Mouse (Mus musculus) stomach, embryonic 15.5 days (tissue): ENCODE measurements at regions not wholly inside any gene's neighbourhood (a gene's known extent, or its start where the extent isn't known, plus 50 kb on each side); places are given as distances from the start of the nearest gene placed in this dataset.

Source experiments
- ATAC-seq: fragments of 200-750 bp; cut with Nextera tagmentation; 2 replicates; pipeline ENCODE4 v1.8.0; 2017; ENCODE audit warnings: low read depth, moderate number of reproducible peaks, moderate TSS enrichment; ENCODE audit not compliant: insufficient read depth, low FRiP score
- H3K27ac ChIP-seq: fragments of 300-500 bp; sonication (generic); 2 replicates; pipeline ENCODE4 v1.5.1; 2015; ENCODE audit warnings: mild to moderate bottlenecking, inconsistent platforms
- H3K27me3 ChIP-seq: fragments of 300-500 bp; sonication (generic); replicated peaks from 2 replicates; pipeline ENCODE4 v1.6.1; 2015; ENCODE audit warnings: inconsistent platforms
- H3K36me3 ChIP-seq: fragments of 300-500 bp; sonication (generic); 2 replicates; pipeline ENCODE4 v1.6.1; 2015; ENCODE audit warnings: inconsistent platforms
- H3K4me1 ChIP-seq: fragments of 300-500 bp; sonication (generic); 2 replicates; pipeline ENCODE4 v1.6.1; 2015; ENCODE audit warnings: inconsistent platforms
- H3K4me2 ChIP-seq: fragments of 300-500 bp; sonication (generic); 2 replicates; pipeline ENCODE4 v1.6.1; 2015; ENCODE audit warnings: mild to moderate bottlenecking, inconsistent platforms
- H3K4me3 ChIP-seq: fragments of 300-500 bp; sonication (generic); replicated peaks from 2 replicates; pipeline ENCODE4 v1.5.1; 2015; ENCODE audit warnings: inconsistent platforms
- H3K9ac ChIP-seq: fragments of 300-500 bp; sonication (generic); 2 replicates; pipeline ENCODE4 v1.6.1; 2015; ENCODE audit warnings: inconsistent platforms
- H3K9me3 ChIP-seq: fragments of 300-500 bp; sonication (generic); 2 replicates; pipeline ENCODE4 v1.6.1; 2016; ENCODE audit warnings: inconsistent platforms
- WGBS: fragments of 180-500 bp; shearing (Covaris S2); methylation state at CpG from one replicate; pipeline ENCODE4 v1.1.7; 2015; 5-methylcytosine and 5-hydroxymethylcytosine counted together

GRCm38 (mm10) chr16:92961361-92961760, 135.4 kb upstream of the Runx1 start:
- no peaks in the 10 kb centered on the region for H3K36me3 ChIP-seq
- WGBS, result 66% methylated on average over 3 of the region's 3 CpGs
- H3K4me2 ChIP-seq, result no peak overlapping the region
- H3K4me1 ChIP-seq, result no peaks in the 10 kb centered on the region; the same call in 1 of the 2 replicates
- no peak for ATAC-seq
- no peak overlapping the region for H3K9ac ChIP-seq
- no peaks in the 10 kb centered on the region for H3K9me3 ChIP-seq
- H3K4me3 ChIP-seq, result no peak overlapping the region
- H3K27ac ChIP-seq, result no peak overlapping the region
- H3K27me3 ChIP-seq, result no peaks in the 10 kb centered on the region

DNA sequence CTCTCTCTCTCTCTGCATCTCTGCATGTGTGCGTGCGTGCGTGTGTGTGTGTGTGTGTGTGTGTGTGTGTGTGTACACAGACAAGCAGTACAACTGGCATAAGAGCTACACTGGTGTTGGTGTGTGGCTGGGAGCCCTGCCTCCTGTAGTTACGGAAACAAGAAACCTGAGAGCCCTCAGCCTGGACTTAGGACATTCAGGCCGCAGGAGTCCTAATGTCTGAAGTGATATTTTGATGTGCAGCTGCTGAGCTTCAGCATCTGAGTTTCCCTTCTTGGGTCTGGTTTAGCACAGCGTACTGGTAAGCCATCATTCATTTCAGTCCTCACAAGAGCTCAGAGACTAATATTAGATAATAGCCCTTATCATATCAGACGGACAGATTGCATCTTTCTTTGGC, 134.8 kb upstream of the Runx1 start:
- H3K9me3 ChIP-seq, result no peaks in the 10 kb centered on the region
- H3K27ac ChIP-seq, result no peak overlapping the region
- no peak overlapping the region for H3K4me2 ChIP-seq
- WGBS, result 78% methylated on average over 7 of the region's 7 CpGs
- H3K9ac ChIP-seq, result no peak overlapping the region
- H3K4me3 ChIP-seq, result no peak overlapping the region
- no peak for ATAC-seq
- no peaks in the 10 kb centered on the region; the same call in 1 of the 2 replicates for H3K4me1 ChIP-seq
- H3K36me3 ChIP-seq, result no peaks in the 10 kb centered on the region
- H3K27me3 ChIP-seq, result no peaks in the 10 kb centered on the region

DNA sequence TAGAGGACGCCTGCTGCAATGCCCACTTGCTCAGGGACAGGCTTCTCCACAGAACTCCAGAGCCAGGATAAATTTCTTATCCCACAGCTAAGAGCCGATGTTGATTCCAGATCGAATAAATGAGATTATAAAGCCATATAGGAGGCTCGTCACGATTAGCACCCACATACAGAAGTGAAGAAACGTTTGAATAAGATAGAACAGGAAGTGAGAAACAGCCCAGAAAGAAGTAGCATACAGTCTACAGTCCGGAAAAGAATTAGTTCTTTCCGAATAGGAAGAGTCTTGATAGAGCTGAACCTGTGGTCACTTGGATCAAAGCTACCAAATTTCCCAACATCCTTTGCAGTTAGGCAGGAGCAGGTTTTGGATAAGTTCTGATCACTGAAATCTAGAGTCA, 133.0 kb upstream of the Runx1 start:
- H3K36me3 ChIP-seq, result no peaks in the 10 kb centered on the region
- WGBS, result 88% methylated on average over 8 of the region's 8 CpGs
- H3K27ac ChIP-seq, result no peak overlapping the region
- peaks cover 4% of the 10 kb centered on the region for H3K4me1 ChIP-seq
- no peak overlapping the region for H3K4me3 ChIP-seq
- no peaks in the 10 kb centered on the region for H3K9me3 ChIP-seq
- no peaks in the 10 kb centered on the region for H3K27me3 ChIP-seq
- no peak for ATAC-seq
- H3K9ac ChIP-seq, result no peak overlapping the region
- no peak overlapping the region for H3K4me2 ChIP-seq

DNA sequence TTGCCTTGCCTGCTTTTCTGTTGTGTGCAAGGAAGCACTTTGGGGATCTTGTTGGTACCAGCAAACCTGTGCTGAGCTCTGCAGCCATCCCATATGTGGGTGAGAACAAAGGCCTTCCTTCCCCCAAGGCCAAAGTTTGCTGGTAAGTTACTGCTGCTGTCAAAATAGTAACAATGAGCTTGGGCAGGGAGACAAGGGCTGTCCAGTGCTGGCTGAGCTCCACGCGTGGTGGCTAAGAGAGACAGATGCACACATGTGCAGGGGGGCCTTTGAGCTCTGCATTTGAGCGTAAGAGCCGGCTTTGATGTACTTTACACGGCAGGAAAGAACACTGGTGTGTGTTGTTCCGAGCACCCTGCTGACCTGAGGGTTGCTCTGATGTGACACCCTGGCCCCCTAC, 132.2 kb upstream of the Runx1 start:
- Histone ChIP-seq H3K9me3 (no peaks in the 10 kb centered on the region), H3K4me1 (peaks cover 4% of the 10 kb centered on the region), H3K4me3 (no peak overlapping the region), H3K9ac (no peak overlapping the region), H3K27me3 (no peaks in the 10 kb centered on the region), H3K4me2 (no peak overlapping the region), H3K27ac (no peak overlapping the region), H3K36me3 (no peaks in the 10 kb centered on the region)
- WGBS, result 66% methylated on average over 6 of the region's 6 CpGs
- ATAC-seq, result no peak

DNA sequence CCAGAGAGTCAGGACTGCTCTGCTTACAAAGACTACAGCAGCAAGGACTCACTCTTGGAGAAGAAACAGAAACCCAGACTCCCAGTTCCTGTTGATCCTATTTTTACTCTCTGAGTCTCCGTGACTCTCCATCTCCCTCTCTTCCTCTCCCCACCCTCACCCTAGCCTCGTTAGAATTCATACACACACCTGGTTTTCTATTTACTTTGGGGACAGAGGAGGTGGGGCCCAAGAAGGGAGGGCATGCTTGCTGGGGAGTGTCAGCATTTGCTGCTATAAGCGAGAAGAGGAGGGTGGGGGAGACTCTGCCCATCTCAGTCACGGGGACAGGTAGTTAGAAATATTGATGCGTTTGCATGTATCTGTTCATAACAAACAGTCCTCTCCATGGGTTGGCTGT, 129.6 kb upstream of the Runx1 start:
- peak overlapping the region; percentile 23; the same call in 1 of the 2 replicates for H3K27ac ChIP-seq
- 22% methylated on average over 5 of the region's 5 CpGs for WGBS
- no peaks in the 10 kb centered on the region for H3K9me3 ChIP-seq
- no peaks in the 10 kb centered on the region for H3K27me3 ChIP-seq
- no peak overlapping the region for H3K9ac ChIP-seq
- peaks cover 4% of the 10 kb centered on the region for H3K4me1 ChIP-seq
- H3K36me3 ChIP-seq, result no peaks in the 10 kb centered on the region
- H3K4me2 ChIP-seq, result peak overlapping the region; percentile 19; the same call in 1 of the 2 replicates
- H3K4me3 ChIP-seq, result no peak overlapping the region
- peak; percentile 67 for ATAC-seq

DNA sequence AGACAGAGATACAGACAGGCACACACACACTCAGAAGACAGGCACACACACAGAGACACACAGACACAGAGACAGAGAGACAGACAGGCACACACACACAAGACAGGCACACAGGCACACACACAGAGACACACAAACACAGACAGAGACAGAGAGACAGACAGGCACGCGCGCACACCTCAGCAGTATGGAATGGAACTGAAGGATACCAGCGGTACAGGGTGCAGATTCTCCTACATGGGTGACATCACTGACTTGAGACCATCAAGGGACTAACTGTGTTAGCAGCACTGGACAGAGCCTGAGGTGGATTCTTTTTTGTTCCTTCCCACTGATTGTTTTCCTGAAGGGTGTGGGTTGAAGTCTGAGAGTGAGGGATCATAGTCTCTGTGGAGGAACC, 129.1 kb upstream of the Runx1 start:
- peak overlapping the region; percentile 23; the same call in 1 of the 2 replicates for H3K27ac ChIP-seq
- peaks cover 4% of the 10 kb centered on the region for H3K4me1 ChIP-seq
- H3K36me3 ChIP-seq, result no peaks in the 10 kb centered on the region
- H3K9me3 ChIP-seq, result no peaks in the 10 kb centered on the region
- ATAC-seq, result peak; percentile 47
- H3K27me3 ChIP-seq, result no peaks in the 10 kb centered on the region
- no peak overlapping the region for H3K9ac ChIP-seq
- 97% methylated on average over 4 of the region's 4 CpGs for WGBS
- H3K4me2 ChIP-seq, result peak overlapping the region; percentile 19; the same call in 1 of the 2 replicates
- no peak overlapping the region for H3K4me3 ChIP-seq

DNA sequence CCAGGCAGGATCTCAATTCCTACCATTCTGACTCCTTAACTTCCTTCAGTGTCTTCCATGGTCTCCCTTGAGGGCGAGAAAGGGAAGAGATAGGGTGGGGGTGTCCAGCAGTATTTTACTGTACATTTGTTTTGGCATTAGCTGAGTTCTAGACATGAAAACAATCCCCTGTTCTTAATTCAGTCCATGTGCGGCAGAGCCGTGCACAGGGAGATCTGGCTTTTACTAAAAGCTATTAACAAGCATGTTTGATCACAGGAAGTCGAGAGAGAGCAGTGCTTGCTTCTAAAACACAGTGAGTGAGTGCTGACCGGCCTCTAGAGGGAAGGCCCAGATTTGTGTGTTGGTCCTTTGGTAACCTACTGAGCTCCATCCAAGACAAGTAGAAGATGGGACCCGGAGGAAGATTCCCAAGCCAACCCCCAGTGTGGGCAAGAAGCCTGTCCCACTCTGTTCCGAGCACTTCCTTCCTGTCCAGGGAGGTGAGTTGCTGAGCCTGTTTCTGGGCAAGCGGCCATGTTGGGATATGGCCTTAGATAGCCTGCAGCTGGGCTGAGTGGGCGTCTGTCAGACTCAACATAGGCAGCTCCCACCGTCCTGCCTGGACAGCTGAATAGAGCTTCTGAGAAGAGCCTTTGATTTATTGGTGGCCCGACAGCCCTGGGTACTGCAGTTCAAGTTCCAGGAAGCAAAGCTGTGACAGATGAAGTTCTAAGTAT, 128.1 kb upstream of the Runx1 start:
- Histone ChIP-seq H3K36me3 (no peaks in the 10 kb centered on the region), H3K27ac (peak overlapping the region; percentile 23)
- WGBS, result 42% methylated on average over 11 of the region's 11 CpGs

DNA sequence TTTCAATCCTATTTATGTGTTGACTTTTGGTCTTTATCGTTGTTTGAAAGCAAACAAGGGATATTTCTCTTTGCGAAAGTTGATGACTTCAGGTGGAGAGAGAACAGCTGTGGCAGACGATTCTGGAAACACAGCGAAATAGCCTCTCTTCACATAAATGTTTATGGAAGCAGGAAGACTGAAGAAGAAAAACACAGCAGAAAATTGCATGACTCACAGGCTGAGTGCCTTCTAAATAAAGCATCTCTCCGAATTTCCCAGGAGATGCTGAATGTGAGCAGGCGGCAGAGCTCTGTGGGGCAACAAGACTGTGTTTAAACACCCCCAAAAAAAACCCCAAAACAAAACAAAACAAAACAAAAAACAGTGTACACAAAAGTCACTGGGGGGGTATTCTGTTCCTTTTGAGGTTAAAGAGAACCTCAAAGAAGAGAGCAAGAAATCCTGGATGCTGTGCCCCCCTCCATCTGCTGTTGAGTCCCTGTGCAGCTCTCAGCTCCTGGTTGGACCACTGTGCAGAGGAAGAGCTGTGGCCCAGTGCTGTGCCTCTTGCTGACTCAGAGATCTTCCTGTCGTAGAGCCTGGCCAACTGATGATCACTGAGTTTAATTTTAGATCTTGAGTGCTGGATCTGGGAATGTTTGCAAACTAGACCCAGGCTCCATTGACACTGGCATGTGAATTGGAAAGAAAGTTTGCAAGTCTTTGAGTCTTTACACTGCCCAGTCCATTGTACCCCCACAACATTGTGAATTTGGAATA, 126.6 kb upstream of the Runx1 start:
- Histone ChIP-seq H3K4me1 (peaks cover 4% of the 10 kb centered on the region), H3K36me3 (no peaks in the 10 kb centered on the region), H3K9ac (no peak overlapping the region), H3K9me3 (no peaks in the 10 kb centered on the region), H3K4me3 (no peak overlapping the region), H3K27me3 (no peaks in the 10 kb centered on the region), H3K27ac (peak overlapping the region; percentile 68; the same call in 1 of the 2 replicates), H3K4me2 (no peak overlapping the region)
- WGBS, result 29% methylated on average over 7 of the region's 7 CpGs
- ATAC-seq, result no peak

More for the DNA sequence above, 128.1 kb upstream of the Runx1 start:
- Histone ChIP-seq H3K27me3 (no peaks in the 10 kb centered on the region), H3K4me3 (no peak overlapping the region), H3K4me2 (no peak overlapping the region), H3K9ac (no peak overlapping the region), H3K9me3 (no peaks in the 10 kb centered on the region), H3K4me1 (peaks cover 4% of the 10 kb centered on the region)
- ATAC-seq, result peak; percentile 25; the same call in 1 of the 2 replicates

DNA sequence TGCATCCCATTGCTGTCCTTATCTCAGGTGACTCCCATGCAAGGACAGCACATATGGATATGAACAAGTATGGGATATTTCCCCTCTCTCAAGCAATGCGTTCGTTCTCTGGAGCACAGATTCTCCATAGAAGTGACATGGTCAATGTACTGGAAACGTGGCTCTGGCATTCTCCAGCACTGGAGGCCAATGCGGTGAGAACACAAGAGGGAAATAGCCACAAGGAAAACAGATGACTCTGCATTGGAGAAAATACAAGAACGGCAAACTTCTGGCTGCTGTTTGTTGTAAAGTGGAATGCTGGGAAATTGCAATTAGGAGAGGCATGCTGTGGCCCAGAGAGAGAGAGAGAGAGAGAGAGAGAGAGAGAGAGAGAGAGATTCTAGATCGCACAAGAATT, 125.6 kb upstream of the Runx1 start:
- no peak for ATAC-seq
- Histone ChIP-seq H3K36me3 (no peaks in the 10 kb centered on the region), H3K4me3 (no peak overlapping the region), H3K27me3 (no peaks in the 10 kb centered on the region), H3K27ac (0 out of 2 replicates have a peak overlapping the region, but pooled peaks have one; percentile 68), H3K4me1 (peaks cover 4% of the 10 kb centered on the region), H3K9me3 (no peaks in the 10 kb centered on the region), H3K9ac (no peak overlapping the region), H3K4me2 (no peak overlapping the region)
- 74% methylated on average over 6 of the region's 6 CpGs for WGBS

DNA sequence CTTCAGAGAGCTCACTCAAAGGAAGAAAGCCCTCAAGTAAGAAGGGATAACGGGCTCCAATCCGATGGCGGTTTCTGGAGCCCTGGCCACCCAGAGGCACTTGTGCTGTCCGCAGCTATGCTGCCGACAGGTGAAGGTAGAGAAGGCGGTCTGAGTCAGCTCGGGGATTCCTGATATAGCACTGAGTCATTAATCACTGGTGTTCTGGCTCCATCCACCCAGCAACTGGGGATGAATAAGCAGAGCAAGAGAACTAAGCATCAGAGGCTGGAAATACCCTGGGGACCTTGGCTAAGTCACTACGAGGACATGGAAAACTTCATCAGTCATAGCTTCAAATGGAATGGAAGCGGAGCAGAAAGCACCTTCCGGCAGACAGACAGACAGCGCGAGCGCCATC, 122.5 kb upstream of the Runx1 start:
- Histone ChIP-seq H3K4me1 (no peaks in the 10 kb centered on the region), H3K4me2 (no peak overlapping the region), H3K9ac (no peak overlapping the region), H3K27ac (no peak overlapping the region), H3K9me3 (no peaks in the 10 kb centered on the region), H3K36me3 (no peaks in the 10 kb centered on the region), H3K4me3 (no peak overlapping the region), H3K27me3 (no peaks in the 10 kb centered on the region)
- 86% methylated on average over 13 of the region's 13 CpGs for WGBS
- ATAC-seq, result no peak

DNA sequence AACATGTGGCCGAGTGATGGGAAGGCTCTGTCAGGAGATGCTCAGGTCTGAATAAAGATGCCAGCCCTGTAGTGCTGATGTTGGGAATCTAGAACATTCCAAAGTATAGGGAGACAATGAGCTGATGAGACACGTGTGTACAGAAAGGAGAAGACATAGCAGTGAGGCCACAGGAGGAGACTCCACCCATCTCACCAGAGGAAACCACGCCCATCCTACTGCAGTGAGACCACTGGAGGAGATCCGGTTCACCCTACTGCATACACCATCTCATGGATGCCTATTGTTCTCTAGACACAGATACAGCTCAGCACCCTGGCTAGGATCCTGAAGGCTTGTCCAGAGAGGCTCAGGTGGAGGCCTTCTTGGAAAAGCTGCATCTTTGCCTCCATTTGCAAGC, 120.6 kb upstream of the Runx1 start:
- Histone ChIP-seq H3K27me3 (no peaks in the 10 kb centered on the region), H3K4me1 (no peaks in the 10 kb centered on the region), H3K4me3 (no peak overlapping the region), H3K4me2 (no peak overlapping the region), H3K36me3 (no peaks in the 10 kb centered on the region), H3K9me3 (no peaks in the 10 kb centered on the region), H3K27ac (no peak overlapping the region), H3K9ac (no peak overlapping the region)
- no peak for ATAC-seq
- WGBS, result 81% methylated on average over 4 of the region's 4 CpGs

- H3K9me3 ChIP-seq, result no peaks in the 10 kb centered on the region
- 69% methylated on average over 2 of the region's 2 CpGs for WGBS
- no peaks in the 10 kb centered on the region for H3K4me1 ChIP-seq
- no peak overlapping the region for H3K4me3 ChIP-seq
- no peaks in the 10 kb centered on the region for H3K27me3 ChIP-seq
- H3K36me3 ChIP-seq, result no peaks in the 10 kb centered on the region
- H3K27ac ChIP-seq, result no peak overlapping the region
- no peak overlapping the region for H3K9ac ChIP-seq
- no peak overlapping the region for H3K4me2 ChIP-seq
- no peak for ATAC-seq
Measured at GRCm38 (mm10) chr16:92943901-92944300, 118.0 kb upstream of the Runx1 start.
